Comparison of ENCODE assay signal across 25 mouse cellular contexts in genomic region chr8:47061105-47061720, GRCm38 (mm10).
DNase-seq lines count a peak whose midpoint lies in the region; ATAC-seq lines count a peak whose summit lies in the region.
"Had no signal": no experiment of that assay in that cellular context is flagged by ENCODE, and none has a peak within 500 bp of the region (broad histone marks: within the 10 kb centered on the region; RNA-seq: fewer than 3 reads in every experiment).

No protein-coding gene starts in this region.

- H3K4me2 ChIP-seq in limb, embryonic 13.5 days (replicated peaks), result no peak overlapping the region
- H3K4me2 ChIP-seq: forebrain, embryonic 15.5 days; heart, embryonic 12.5 days; liver, embryonic 13.5 days had no signal

- no peak overlapping the region for H3K4me3 ChIP-seq in limb, embryonic 13.5 days
- H3K4me3 ChIP-seq: forebrain, embryonic 15.5 days; heart, embryonic 12.5 days; hindbrain, embryonic 10.5 days; liver, embryonic 13.5 days; midbrain, embryonic 10.5 days; myocyte had no signal

- no peak overlapping the region for H3K9ac ChIP-seq in limb, embryonic 13.5 days
- H3K9ac ChIP-seq: forebrain, embryonic 15.5 days; heart, embryonic 12.5 days; liver, embryonic 13.5 days had no signal

- peak; percentile 8 for DNase-seq in cerebellum, postnatal 10 days
- no peak for DNase-seq in cerebellum, adult 18-20 months
- DNase-seq in fibroblast of lung, adult 2 months (ENCODE audit: low read depth), result peak; percentile 26
- DNase-seq in lung, postnatal 25 days (ENCODE audit: low spot score), result peak; percentile 20
- no peak for DNase-seq in gastrocnemius, postnatal 25 days
- DNase-seq in heart, adult 11 months, result no peak
- DNase-seq in adrenal gland, adult 8-10 months, result no peak
- DNase-seq: adrenal gland, postnatal 25 days; cerebellum, adult 9-11 months; gastrocnemius, postnatal 10 days; heart, adult 18-20 months; heart, postnatal 10 days; left cerebral cortex, postnatal 4 days; liver, embryonic 13.5 days had no signal

- H3K27ac ChIP-seq in limb, embryonic 13.5 days, result no peak overlapping the region
- H3K27ac ChIP-seq: forebrain, embryonic 15.5 days; hindbrain, embryonic 10.5 days; liver, embryonic 13.5 days; macrophage; midbrain, embryonic 10.5 days; stomach, postnatal 0 days had no signal

- no peaks in the 10 kb centered on the region for H3K27me3 ChIP-seq in limb, embryonic 13.5 days
- H3K27me3 ChIP-seq: forebrain, embryonic 15.5 days; heart, embryonic 12.5 days; liver, embryonic 13.5 days had no signal

- ATAC-seq in limb, embryonic 13.5 days (ENCODE audit: low FRiP score, low read depth), result peak; percentile 51; the same call in 1 of the 2 replicates
- ATAC-seq: forebrain, embryonic 15.5 days; hindbrain, embryonic 16.5 days; intestine, postnatal 0 days; midbrain, embryonic 16.5 days had no signal

- H3K36me3 ChIP-seq in limb, embryonic 13.5 days, result no peaks in the 10 kb centered on the region
- H3K36me3 ChIP-seq: forebrain, embryonic 15.5 days; heart, embryonic 12.5 days; hindbrain, embryonic 10.5 days; liver, embryonic 13.5 days; midbrain, embryonic 10.5 days had no signal

- peaks cover 11% of the 10 kb centered on the region for H3K4me1 ChIP-seq in limb, embryonic 13.5 days
- H3K4me1 ChIP-seq: forebrain, embryonic 15.5 days; heart, embryonic 12.5 days; liver, embryonic 13.5 days had no signal

- WGBS in limb, embryonic 13.5 days, result 21% methylated on average over 7 of the region's 7 CpGs

- no peaks in the 10 kb centered on the region for H3K9me3 ChIP-seq in limb, embryonic 13.5 days
- H3K9me3 ChIP-seq: forebrain, embryonic 15.5 days; heart, embryonic 12.5 days; liver, embryonic 13.5 days had no signal

Comparison
In these comparisons a context has a peak if more than half of its experiments do, and no peak if none do; other contexts are left out.
1. DNase-seq: peak in cerebellum, postnatal 10 days (2 of 2), fibroblast of lung, adult 2 months (single experiment) and lung, postnatal 25 days (single experiment); none in cerebellum, adult 18-20 months (0 of 2), gastrocnemius, postnatal 25 days (single experiment), heart, adult 11 months (single experiment) and adrenal gland, adult 8-10 months (single experiment).